Mouse (Mus musculus) lung, postnatal 14 days (tissue): ENCODE results near the gene Grap.
A peak's percentile ranks its signal among the peaks of the same experiment; 100 is the strongest.
"Not testable (repeated sequence)": the region's sequence is repeated elsewhere in the genome, so short reads cannot be mapped to it uniquely, and the experiment has no call there.

Source experiments
- DNase-seq: peaks from one replicate; pipeline ENCODE4 v3.0.0; 2021

The Grap gene

GRCm38 (mm10) chr11:61652686-61653447 lies at the start of gene Grap:
Gene Grap (plus strand): TSS chr11:61653265.
- DNase-seq, result peak; percentile 56

GRCm38 (mm10) chr11:61608072-61608471 lies 45.0 kb upstream of the Grap start:
- DNase-seq, result no peak

- DNase-seq, result no peak
These were observed 41.9 kb upstream of the Grap start for GRCm38 (mm10) chr11:61611197-61611596.

- no peak for DNase-seq
These were observed 40.9 kb upstream of the Grap start for GRCm38 (mm10) chr11:61612116-61612635.

- no peak for DNase-seq
These were observed 38.7 kb upstream of the Grap start for GRCm38 (mm10) chr11:61614401-61614800.

GRCm38 (mm10) chr11:61615686-61616522 lies 37.2 kb upstream of the Grap start:
- DNase-seq, result peak; percentile 66

GRCm38 (mm10) chr11:61616523-61617292 lies 36.4 kb upstream of the Grap start:
- peak; percentile 41 for DNase-seq

- no peak for DNase-seq
These were observed 35.6 kb upstream of the Grap start for GRCm38 (mm10) chr11:61617293-61617975.

GRCm38 (mm10) chr11:61618131-61618530 lies 34.9 kb upstream of the Grap start:
- DNase-seq, result peak; percentile 51

- DNase-seq, result no peak
These were observed 34.5 kb upstream of the Grap start for GRCm38 (mm10) chr11:61618571-61618970.

GRCm38 (mm10) chr11:61619356-61619755 lies 33.7 kb upstream of the Grap start:
- DNase-seq, result no peak

- peak; percentile 86 for DNase-seq
These were observed 33.2 kb upstream of the Grap start for GRCm38 (mm10) chr11:61619791-61620241.

GRCm38 (mm10) chr11:61620254-61620670 lies 32.8 kb upstream of the Grap start:
- DNase-seq, result peak; percentile 95

- DNase-seq, result no peak
These were observed 32.3 kb upstream of the Grap start for GRCm38 (mm10) chr11:61620762-61621161.

- DNase-seq, result no peak
These were observed 27.9 kb upstream of the Grap start for GRCm38 (mm10) chr11:61625136-61625535.

- no peak for DNase-seq
These were observed 26.6 kb upstream of the Grap start for GRCm38 (mm10) chr11:61626509-61626908.

- DNase-seq, result no peak
These were observed 23.4 kb upstream of the Grap start for GRCm38 (mm10) chr11:61629621-61630020.

- DNase-seq, result not testable (repeated sequence)
These were observed 16.8 kb upstream of the Grap start for GRCm38 (mm10) chr11:61636309-61636708.

- no peak for DNase-seq
These were observed 15.7 kb upstream of the Grap start for GRCm38 (mm10) chr11:61637413-61637812.

- DNase-seq, result no peak
These were observed 15.2 kb upstream of the Grap start for GRCm38 (mm10) chr11:61637856-61638255.

GRCm38 (mm10) chr11:61638764-61639536 lies 14.1 kb upstream of the Grap start:
- DNase-seq, result no peak
